9 mouse cellular contexts compared by ENCODE assay signal in the genomic region with DNA sequence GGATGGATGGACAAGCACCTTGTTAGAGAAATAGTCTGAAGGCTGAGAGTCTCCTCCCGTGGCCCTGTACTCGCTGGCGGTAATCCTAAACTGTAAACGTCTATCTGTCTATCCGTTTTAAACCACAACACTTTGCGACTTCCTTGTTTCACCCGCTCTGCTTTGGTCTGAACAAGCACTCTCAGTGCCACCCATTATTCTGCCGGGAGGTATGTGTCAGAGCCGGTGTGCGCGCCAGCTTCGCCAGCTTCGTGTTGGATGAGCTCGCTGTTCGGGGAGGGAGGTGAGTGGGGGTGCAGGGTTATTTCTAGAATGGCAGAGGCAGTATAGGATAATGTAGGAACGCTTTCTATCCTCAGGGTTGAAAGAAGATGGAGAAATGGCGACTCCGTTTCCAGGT. TPM values are rescaled to one million over a fixed set of nuclear protein-coding genes. Genes with fewer than 3 reads are reported as not detected.
A peak's percentile ranks its signal among the peaks of the same experiment; 100 is the strongest.
DNase-seq lines count a peak whose midpoint lies in the region; ATAC-seq lines count a peak whose summit lies in the region.
"Had no signal": no experiment of that assay in that cellular context is flagged by ENCODE, and none has a peak within 500 bp of the region (broad histone marks: within the 10 kb centered on the region; RNA-seq: fewer than 3 reads in every experiment).

No protein-coding gene starts in this region.

- H3K4me3 ChIP-seq in forebrain, embryonic 14.5 days (ENCODE audit: low read depth, low read length): no peak overlapping the region
- no peak overlapping the region for H3K4me3 ChIP-seq in midbrain, embryonic 16.5 days (ENCODE audit: low read depth, low read length)
- H3K4me3 ChIP-seq in intestine, embryonic 15.5 days (replicated peaks): no peak overlapping the region
- H3K4me3 ChIP-seq: liver, embryonic 13.5 days had no signal

- no peaks in the 10 kb centered on the region for H3K36me3 ChIP-seq in forebrain, embryonic 14.5 days (ENCODE audit: control insufficient read depth, insufficient read depth, low read length)
- no peaks in the 10 kb centered on the region for H3K36me3 ChIP-seq in midbrain, embryonic 16.5 days (ENCODE audit: control insufficient read depth, insufficient read depth, low read length)
- H3K36me3 ChIP-seq in intestine, embryonic 15.5 days: no peaks in the 10 kb centered on the region
- H3K36me3 ChIP-seq: liver, embryonic 13.5 days had no signal

- H3K4me2 ChIP-seq in forebrain, embryonic 14.5 days (ENCODE audit: low read length): no peak overlapping the region
- H3K4me2 ChIP-seq in midbrain, embryonic 16.5 days (ENCODE audit: low read length): no peak overlapping the region
- no peak overlapping the region for H3K4me2 ChIP-seq in intestine, embryonic 15.5 days (replicated peaks)
- H3K4me2 ChIP-seq: liver, embryonic 13.5 days had no signal

- peak; percentile 14; the same call in 1 of the 2 replicates for ATAC-seq in forebrain, embryonic 14.5 days
- 0 out of 2 replicates have a peak, but pooled peaks have one; percentile 13 for ATAC-seq in midbrain, embryonic 16.5 days
- ATAC-seq in intestine, embryonic 15.5 days: no peak

- H3K27ac ChIP-seq in forebrain, embryonic 14.5 days (ENCODE audit: low read depth, low read length): peak overlapping the region; percentile 63
- H3K27ac ChIP-seq in midbrain, embryonic 16.5 days (ENCODE audit: low read length): no peak overlapping the region
- H3K27ac ChIP-seq in intestine, embryonic 15.5 days: no peak overlapping the region
- H3K27ac ChIP-seq: liver, embryonic 13.5 days had no signal

- 55% methylated on average over 18 of the region's 18 CpGs for WGBS in forebrain, embryonic 14.5 days
- WGBS in midbrain, embryonic 16.5 days: 89% methylated on average over 18 of the region's 18 CpGs
- 84% methylated on average over 18 of the region's 18 CpGs for WGBS in intestine, embryonic 15.5 days

- no peaks in the 10 kb centered on the region for H3K9me3 ChIP-seq in forebrain, embryonic 14.5 days (replicated peaks; ENCODE audit: control insufficient read depth, low read length)
- no peaks in the 10 kb centered on the region for H3K9me3 ChIP-seq in midbrain, embryonic 16.5 days (replicated peaks; ENCODE audit: control insufficient read depth, low read length, poor library complexity, severe bottlenecking)
- H3K9me3 ChIP-seq in intestine, embryonic 15.5 days: no peaks in the 10 kb centered on the region
- H3K9me3 ChIP-seq: liver, embryonic 13.5 days had no signal

- H3K9ac ChIP-seq in forebrain, embryonic 14.5 days (ENCODE audit: low read length): no peak overlapping the region
- H3K9ac ChIP-seq in midbrain, embryonic 16.5 days (ENCODE audit: low read depth, low read length): no peak overlapping the region
- no peak overlapping the region for H3K9ac ChIP-seq in intestine, embryonic 15.5 days
- H3K9ac ChIP-seq: liver, embryonic 13.5 days had no signal

- H3K4me1 ChIP-seq in forebrain, embryonic 14.5 days (ENCODE audit: control insufficient read depth, insufficient read depth, low read length): peaks cover 31% of the 10 kb centered on the region
- no peaks in the 10 kb centered on the region for H3K4me1 ChIP-seq in midbrain, embryonic 16.5 days (ENCODE audit: control insufficient read depth, insufficient read depth, low read length)
- H3K4me1 ChIP-seq in intestine, embryonic 15.5 days (replicated peaks): no peaks in the 10 kb centered on the region
- H3K4me1 ChIP-seq: liver, embryonic 13.5 days had no signal

- intact Hi-C loops in heart, postnatal 10 days (cut with DNase I): no loop called here

- H3K27me3 ChIP-seq in forebrain, embryonic 14.5 days (replicated peaks; ENCODE audit: control insufficient read depth, insufficient read depth, low read length): no peaks in the 10 kb centered on the region
- no peaks in the 10 kb centered on the region for H3K27me3 ChIP-seq in midbrain, embryonic 16.5 days (ENCODE audit: control insufficient read depth, insufficient read depth, low read depth, low read length)
- no peaks in the 10 kb centered on the region for H3K27me3 ChIP-seq in intestine, embryonic 15.5 days (replicated peaks)
- H3K27me3 ChIP-seq: liver, embryonic 13.5 days had no signal

- DNase-seq in heart, adult 11 months: peak; percentile 94
- no peak for DNase-seq in heart, postnatal 10 days
- DNase-seq in CD4-positive helper T cell, adult 2 months (ENCODE audit: low read depth, low spot score): peak; percentile 63
- peak; percentile 55 for DNase-seq in forebrain, embryonic 14.5 days (ENCODE audit: low spot score)
- no peak for DNase-seq in adrenal gland, postnatal 14 days
- DNase-seq in cerebellum, adult 9-11 months: no peak
- DNase-seq: liver, embryonic 13.5 days had no signal

RNA-seq across cellular contexts. Expression of a gene that starts 48.0 kb away (rescaled TPM):
- total RNA-seq in heart, postnatal 10 days (2021): 10 to 100 TPM; 12.1 to 12.6 TPM
- 26.5 and 28.1 TPM in 2 replicates for polyA plus RNA-seq in forebrain, embryonic 14.5 days (2014; fragmentation: Nextera tagmentation; extraction: Ambion mirVana)
- polyA plus RNA-seq in midbrain, embryonic 16.5 days (2015; fragmentation: Nextera tagmentation; extraction: Ambion mirVana): 16.6 and 19.7 TPM in 2 replicates
- 20.6 and 22.8 TPM in 2 replicates for total RNA-seq in adrenal gland, postnatal 14 days (2021)
- polyA plus RNA-seq in intestine, embryonic 15.5 days (2015; fragmentation: Nextera tagmentation; extraction: Ambion mirVana): 35.4 and 39.7 TPM in 2 replicates

Comparison
In these comparisons a context has a peak if more than half of its experiments do, and no peak if none do; other contexts are left out.
1. DNase-seq: peak in heart, adult 11 months (single experiment), CD4-positive helper T cell, adult 2 months (single experiment) and forebrain, embryonic 14.5 days (single experiment); none in heart, postnatal 10 days (0 of 2), adrenal gland, postnatal 14 days (single experiment) and cerebellum, adult 9-11 months (single experiment).